Mouse (Mus musculus): ENCODE data around the gene Peak1. TPM values are rescaled to one million over a fixed set of nuclear protein-coding genes. Genes with fewer than 3 reads are reported as not detected.

Gene Peak1
- polyA plus RNA-seq (2015; fragmentation: Nextera tagmentation; extraction: Ambion mirVana) = 7.1 and 7.3 TPM in 2 replicates

GRCm38 (mm10) chr9:56417948-56418737 is at the start of gene Peak1, which contains the start of gene Hmg20a:
Gene Peak1, minus strand, starts transcription at chr9:56418067.
Gene Hmg20a, plus strand, starts transcription at chr9:56418609.

GRCm38 (mm10) chr9:56165377-56165776 is 252.5 kb downstream of the Peak1 start, which contains the start of gene Tspan3:
Gene Tspan3, minus strand, starts transcription at chr9:56165477.

Small RNA genes within 50 kb of the gene (microRNA-seq; reads per million reads assigned to microRNA genes)
- 0.87 reads per million for gene Gm24270

Other genes starting within 250 kb of the Peak1 start
- 43.4 and 51.7 TPM in 2 replicates for gene Hmg20a, start 542 bp upstream of the Peak1 start, polyA plus RNA-seq (2015; fragmentation: Nextera tagmentation; extraction: Ambion mirVana)